Mouse (Mus musculus): ENCODE results near the gene Ift22.

Ift22 gene

DNA sequence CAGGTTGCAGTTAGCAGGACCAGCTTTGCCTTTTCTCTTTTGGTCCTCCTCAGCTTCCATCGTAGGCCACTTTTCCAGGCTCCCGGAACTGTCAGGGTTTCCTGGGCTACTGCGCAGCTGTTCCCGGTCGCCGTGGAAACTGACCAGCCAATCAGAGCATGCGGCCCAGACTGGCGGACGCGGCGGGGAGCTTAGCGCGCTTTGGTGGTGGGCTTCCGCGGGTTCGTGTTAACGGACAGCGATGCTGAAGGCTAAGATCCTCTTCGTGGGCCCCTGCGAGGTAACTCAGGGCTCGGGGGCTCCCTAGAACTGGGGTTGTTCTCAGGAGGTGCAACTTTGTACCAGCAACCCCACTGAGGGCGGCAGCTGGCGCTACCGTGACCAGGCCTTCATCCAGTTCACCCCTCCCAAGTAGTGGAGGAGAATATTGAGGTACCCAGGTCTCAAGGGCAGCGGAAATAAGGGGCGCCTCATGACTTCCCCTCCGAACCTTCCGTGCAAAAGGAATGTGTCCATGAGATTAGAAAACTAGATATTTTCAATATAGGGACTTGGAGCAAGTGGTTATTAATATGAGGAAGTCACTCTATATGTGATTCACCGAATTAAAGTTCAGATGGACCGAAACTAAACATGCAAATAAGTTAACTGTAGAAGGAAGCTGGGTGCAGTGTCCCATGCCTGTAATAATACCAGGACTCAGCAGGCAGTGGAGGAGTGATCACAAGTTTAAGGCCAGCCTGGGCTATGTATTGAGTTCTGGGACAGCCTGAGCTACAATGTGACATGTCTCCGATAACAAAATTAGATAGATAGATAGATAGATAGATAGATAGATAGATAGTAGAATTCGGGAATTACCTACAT is at the start of gene Ift22:
TSS of gene Ift22 (plus strand) at position 160 of the 867 bp plus-strand sequence.
- peak; percentile 89 for DNase-seq (ENCODE audit: low spot score)

DNA sequence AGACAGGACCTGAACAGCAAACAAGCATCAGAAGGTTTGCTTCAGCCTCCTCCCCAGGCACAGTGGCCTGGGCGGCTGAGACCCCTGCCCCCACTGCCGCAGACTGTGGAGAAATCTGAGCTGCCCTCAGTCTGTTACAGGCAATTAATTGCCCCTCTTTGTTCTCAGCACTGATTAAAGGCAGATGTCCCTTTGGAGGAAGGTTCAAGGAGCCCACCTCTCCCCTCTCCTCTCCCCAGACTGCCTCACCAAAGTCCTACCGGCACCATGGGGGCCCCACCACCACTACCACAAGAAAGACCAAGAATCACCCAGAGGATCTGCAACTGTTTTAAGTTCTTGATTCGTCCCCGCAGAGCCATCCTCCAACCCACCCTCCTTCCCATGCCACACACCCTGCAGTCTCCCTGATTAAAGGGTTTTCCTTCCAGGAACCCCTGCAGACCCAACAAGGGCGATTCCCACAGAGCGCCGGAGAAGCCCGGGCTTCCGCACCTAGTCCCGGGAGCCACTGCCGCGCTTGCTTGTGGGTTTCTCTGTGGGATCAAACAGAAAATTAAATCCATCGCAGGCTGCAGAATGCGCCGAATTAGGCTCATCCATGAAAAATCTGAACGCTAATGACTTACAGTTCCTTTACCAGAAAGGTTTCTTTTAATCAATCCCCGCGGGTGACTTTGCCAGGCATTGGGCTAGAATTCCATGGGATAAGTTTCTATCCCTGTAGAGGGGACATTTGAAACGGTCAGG is 46.6 kb upstream of the Ift22 start:
- peak; percentile 34 for DNase-seq (ENCODE audit: low spot score)

DNA sequence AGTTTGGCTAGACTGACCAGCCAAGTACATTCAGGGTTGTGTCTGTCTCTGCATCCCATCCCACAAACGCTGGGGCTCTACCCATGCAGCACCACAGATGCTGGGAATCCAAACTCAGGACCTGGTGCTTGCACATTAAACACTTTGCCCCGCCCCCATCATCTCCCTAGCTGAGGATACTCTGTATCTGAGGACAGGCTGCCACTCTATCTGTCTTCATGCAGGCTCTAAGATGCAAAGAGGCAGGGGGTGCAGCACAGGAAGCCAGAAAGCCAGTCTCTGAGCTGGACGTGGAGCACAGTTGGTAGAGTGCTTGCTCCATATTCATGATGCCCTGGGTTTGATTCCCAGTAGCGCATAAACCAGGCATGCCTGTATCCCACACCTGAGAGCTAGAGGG is 45.1 kb upstream of the Ift22 start:
- no peak for DNase-seq (ENCODE audit: low spot score)

GRCm38 (mm10) chr5:136863276-136863675 is 44.7 kb upstream of the Ift22 start:
- DNase-seq (ENCODE audit: low spot score), result no peak

DNA sequence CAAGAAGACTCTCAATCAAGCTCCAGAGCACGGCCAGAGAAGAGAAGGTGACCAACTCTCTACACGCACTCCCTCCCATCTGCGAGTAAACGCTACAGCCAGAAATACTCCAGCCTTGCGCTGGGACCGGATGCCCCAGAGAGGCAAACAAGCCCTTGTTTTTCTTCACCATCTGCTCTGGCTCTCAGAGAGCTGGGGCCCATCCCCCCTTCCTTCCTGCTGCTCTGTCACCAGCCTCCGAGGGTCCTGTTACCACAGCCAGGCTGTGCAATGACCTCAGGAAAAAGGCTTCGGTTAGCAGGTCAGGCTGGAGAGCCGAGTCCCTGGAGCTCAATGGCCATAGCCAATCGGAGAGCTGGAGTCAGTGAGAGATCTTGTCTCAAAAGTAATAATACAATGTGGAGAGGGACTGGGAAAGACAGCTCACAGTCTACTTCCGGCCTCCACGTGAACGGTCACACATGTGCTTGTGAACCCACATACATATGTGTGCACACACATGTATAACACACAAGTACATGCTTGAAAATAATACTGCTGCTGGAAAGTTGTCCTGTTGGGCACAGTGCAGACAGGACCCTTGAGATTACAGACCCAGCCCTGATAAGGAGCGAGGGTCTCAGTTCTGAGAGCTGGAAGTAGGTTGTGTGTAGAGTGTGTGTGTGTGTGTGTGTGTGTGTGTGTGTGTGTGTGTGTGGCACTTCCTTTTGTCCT is 43.8 kb upstream of the Ift22 start:
- DNase-seq (ENCODE audit: low spot score), result peak; percentile 82

- DNase-seq (ENCODE audit: low spot score), result no peak
Measured at GRCm38 (mm10) chr5:136867706-136868105, 40.2 kb upstream of the Ift22 start.

GRCm38 (mm10) chr5:136869451-136870114 is 38.4 kb upstream of the Ift22 start:
- DNase-seq (ENCODE audit: low spot score), result no peak

DNA sequence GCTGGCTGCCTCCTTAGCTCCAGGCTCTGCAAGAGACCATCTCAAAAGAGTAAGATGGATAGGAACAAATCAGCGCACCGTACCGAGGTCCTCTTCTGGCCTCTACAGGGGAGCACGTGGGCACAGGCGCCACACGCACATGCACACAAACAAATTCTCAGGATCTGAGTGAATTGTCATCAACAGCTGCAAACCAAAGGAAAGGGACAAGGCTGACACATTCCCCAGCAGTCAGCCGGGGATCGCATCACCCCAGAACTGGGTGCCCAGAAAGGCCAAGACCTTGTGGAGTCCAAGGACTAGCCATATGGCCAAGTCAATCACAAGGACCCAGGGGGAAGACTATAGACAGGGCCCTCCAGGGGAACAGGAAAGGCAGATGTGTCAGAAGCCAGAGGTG is 35.5 kb upstream of the Ift22 start:
- no peak for DNase-seq (ENCODE audit: low spot score)

DNA sequence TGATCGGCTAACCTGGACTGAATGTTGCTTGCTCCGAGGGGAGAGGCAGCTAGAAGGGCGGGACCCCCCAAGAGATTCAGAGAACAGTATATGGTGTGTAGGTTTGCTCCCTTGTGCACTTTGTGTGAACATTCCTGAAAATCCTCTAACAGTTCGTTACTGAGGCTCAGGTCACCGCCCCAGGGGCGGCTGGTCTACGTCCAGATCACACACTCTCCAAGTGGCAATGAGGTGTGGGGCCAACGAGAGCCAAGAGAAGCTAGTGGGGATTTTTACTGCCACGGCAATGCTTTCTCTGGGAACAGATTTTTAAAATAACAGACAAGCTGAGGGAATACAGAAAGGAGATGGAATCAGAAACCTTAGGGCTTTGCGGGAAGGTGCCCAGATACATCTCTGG is 33.7 kb upstream of the Ift22 start:
- no peak for DNase-seq (ENCODE audit: low spot score)

DNA sequence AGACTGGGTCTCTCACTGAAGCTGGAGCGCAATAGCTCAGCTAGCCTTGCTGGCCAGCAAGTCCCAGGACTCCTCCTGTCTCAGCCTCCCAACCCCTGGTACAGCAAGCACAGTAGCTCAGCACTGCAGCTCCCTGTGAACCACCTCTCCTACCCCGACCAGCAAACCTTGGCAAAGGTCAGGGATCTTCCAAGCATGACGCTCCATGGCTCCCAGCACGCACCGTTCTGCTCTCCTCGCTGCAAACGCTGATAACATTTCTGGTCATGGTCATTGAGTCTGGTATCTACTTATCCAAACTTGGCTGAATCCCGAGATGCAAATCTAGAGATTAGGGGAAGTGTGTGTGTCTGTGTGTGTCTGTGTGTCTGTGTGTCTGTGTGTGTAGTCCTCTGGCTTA is 27.8 kb upstream of the Ift22 start:
- DNase-seq (ENCODE audit: low spot score), result no peak

DNA sequence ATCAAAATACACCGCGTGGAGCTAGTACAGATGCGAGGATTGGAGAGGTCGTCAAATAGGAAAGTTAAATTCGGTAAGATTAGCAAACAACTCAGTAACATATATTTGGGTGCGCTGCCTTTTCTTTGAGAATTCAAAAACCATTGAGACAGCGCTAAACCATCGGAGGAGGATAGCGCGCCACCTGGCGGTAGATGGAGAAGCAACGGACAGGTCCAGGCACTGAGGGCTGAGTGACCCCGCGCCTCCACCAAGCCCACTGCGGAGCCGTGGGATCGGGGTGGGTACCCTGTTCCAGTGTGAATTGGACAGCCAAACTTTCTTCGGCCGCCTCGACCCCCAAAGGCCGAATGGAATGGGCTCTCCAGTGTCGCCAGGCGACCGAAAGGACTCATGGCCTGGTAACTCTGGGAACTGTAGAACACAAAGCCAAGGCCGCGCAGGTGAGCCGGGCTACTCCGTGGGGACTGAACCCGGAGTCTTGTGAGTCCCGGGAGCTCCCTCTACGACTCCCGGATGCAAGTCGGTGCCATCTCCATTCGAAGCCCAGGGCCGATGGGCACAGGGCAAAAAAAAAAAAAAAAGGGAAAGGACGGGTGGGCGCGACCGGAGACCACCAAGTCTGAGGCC is 26.5 kb upstream of the Ift22 start:
- peak; percentile 64 for DNase-seq (ENCODE audit: low spot score)

GRCm38 (mm10) chr5:136882055-136882787 is 25.7 kb upstream of the Ift22 start:
- DNase-seq (ENCODE audit: low spot score), result no peak

- DNase-seq (ENCODE audit: low spot score), result no peak
Measured at GRCm38 (mm10) chr5:136882788-136883439, 25.0 kb upstream of the Ift22 start, which contains the start of gene Col26a1. Gene Col26a1, minus strand, starts transcription at chr5:136883209.

DNA sequence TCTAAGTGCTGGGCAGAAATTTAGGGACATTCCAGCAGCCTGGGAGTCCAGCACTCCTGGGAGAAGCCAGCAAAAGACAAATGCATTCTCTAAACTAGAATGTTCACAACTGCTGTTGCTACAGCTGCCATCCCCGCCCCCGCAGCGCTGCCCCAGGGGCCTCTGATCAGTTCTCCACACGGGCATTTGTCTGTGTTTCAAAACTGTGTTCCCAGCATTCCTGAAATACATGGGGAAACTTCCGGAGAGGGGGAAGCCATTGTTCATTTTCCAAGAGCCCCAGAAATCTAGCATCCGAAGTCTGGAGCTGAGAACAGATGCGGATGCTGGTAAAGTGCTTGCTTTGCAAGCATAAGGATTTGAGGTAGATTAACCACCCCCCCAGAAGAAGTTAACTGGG is 21.0 kb upstream of the Ift22 start:
- DNase-seq (ENCODE audit: low spot score), result peak; percentile 32

DNA sequence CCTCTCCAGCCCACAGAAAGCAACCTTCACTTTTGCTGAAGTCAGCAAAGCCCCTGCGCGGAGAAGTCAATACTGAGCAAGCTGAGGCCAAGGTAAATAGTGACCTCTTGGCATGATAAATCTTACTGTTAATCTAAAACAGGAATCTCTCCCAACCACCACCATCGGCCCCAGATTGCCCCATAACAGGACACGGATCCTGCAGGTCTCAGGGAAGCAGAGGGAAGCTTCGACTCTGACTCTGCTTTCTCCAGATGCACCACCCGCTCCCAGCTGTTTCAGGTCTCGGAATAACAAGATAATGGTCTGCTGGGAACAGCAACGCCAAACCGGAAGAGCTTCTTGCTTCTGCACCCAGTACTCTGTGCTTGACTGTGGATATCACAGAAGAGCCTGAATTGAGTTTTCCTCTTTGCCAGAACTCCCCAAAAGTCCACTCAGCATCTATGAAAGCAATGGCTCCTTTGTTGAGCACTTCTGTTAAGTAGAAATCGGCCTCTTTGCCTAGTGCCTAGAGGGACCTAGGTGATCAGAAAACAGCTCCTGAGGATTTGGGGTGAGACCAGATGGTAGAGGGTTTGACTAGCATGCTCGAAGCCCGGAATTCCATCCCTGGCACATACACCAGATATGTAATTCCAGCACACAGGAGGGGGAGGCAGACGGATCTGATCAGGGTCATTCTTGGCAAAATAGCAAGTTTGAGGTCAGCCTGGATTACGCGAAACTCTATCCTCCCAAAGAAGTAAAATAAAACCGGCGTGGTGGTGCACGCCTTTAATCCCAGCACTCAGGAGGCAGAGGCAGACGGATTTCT is 19.2 kb upstream of the Ift22 start:
- peak; percentile 57 for DNase-seq (ENCODE audit: low spot score)

DNA sequence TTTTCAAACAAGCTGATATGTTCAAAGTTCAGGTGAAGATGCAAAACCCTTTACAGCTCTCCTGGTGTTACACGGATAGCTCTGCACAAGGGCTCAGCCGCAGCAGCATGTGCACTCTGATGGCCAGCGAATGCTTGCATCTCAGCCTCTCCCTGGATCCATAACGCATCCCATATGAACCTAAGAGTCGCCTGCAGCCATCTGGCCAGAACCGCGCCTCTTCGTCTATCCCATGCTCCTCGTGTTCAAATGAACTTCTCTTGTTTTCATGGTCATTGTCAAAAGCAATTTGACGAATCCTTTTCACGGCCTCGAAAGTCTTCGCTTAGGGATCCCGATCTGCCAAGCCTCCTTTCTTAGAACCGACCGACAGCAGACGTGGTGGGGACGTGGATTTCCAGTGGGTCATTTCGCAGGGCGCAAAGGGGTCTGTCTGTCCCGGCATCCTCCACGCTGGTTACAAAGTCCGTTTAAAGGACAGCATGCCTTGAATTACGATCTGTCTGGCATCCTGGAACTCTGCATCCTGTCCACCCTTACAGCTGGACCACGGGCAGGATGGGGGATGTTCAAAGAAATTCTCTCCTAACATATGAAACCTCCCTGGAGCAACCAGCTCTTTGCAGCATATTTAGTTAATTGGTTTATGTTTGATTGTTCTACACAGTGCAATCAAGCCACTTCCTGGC is 13.0 kb upstream of the Ift22 start:
- DNase-seq (ENCODE audit: low spot score), result no peak

GRCm38 (mm10) chr5:136895529-136895963 is 12.4 kb upstream of the Ift22 start:
- no peak for DNase-seq (ENCODE audit: low spot score)

GRCm38 (mm10) chr5:136904621-136905020 is 3.3 kb upstream of the Ift22 start:
- DNase-seq (ENCODE audit: low spot score), result no peak

- no peak for DNase-seq (ENCODE audit: low spot score)
Measured at GRCm38 (mm10) chr5:136905630-136906029, 2.3 kb upstream of the Ift22 start.
